Mouse (Mus musculus): ENCODE results near the gene Rilp.
"Not testable (repeated sequence)": the region's sequence is repeated elsewhere in the genome, so short reads cannot be mapped to it uniquely, and the experiment has no call there.

The Rilp gene

GRCm38 (mm10) chr11:75534286-75535033 is 24.6 kb downstream of the Rilp start:
- no peak for DNase-seq

GRCm38 (mm10) chr11:75535106-75535795 is 25.4 kb downstream of the Rilp start:
- DNase-seq = no peak

DNA sequence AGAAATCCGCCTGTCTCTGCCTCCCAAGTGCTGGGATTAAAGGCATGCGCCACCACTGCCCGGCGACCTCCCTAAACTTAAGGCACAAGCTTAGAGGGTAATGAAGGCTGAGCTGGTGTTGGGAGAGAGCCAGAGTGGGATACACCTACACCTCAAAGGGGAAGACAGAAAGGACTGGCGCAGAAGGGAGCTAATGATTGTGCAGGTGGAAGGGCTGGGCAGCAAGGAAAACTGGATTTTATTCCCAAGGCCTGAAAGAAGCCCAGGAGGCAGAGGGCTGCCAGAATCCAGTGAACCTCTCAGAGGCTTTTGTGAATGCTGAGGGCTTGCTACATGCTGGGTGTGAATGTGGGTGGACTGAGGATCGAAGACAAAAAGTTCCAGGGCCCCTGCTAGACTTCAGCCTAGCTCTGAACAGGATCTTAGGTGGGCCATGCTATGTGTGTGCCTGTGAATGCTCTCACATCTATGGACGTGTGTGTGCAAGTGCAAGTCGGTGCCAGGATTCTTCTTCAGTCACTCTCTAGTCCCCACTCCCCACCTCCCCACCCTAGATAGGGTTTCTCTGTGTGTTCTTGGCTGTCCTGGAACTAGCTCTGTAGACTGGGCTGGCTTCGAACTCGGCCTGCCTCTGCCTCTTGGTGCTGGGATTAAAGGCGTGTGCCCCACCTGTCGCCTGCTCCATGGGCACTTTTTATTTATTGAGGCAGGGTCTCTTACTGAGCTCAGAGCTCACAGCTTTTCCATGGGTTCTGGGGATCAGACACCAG is 26.5 kb downstream of the Rilp start:
- no peak for DNase-seq

- DNase-seq = no peak
These were observed 27.1 kb downstream of the Rilp start for GRCm38 (mm10) chr11:75537025-75537414.

DNA sequence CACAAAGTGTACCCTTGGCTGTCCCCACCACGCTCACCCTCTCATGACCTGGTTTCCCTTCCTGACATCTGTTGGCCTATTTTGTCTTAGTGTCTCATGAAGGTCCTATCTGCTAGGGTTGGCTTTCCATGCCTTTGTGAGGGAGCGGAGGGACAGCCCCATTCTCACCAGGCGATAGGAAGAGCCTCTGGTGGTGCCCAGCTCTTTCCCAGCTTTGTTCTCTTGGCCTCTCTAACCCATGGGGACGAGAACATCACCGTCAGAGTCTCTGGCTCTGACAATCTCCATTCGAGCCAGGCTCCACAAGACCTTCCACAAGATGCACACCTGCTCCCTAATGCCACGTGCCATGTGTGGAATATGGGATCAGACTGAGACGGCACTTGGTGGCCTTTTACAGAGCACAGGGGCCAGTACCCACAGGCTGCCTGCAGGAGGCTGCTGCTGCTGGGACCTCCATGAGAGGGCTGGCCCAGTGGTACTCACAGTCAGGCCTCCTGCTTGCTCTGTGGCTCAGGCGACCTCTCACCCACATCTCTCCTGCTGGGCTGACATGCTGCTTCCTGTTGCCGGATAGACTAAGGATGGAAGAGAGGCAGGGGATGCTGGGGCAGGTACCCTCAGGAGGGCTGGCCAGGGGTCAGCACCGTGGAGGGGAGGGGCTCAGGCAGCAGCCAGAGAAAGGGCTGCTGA is 27.7 kb downstream of the Rilp start:
- DNase-seq = peak; percentile 50

GRCm38 (mm10) chr11:75538184-75538969 is 28.5 kb downstream of the Rilp start:
- DNase-seq = no peak

DNA sequence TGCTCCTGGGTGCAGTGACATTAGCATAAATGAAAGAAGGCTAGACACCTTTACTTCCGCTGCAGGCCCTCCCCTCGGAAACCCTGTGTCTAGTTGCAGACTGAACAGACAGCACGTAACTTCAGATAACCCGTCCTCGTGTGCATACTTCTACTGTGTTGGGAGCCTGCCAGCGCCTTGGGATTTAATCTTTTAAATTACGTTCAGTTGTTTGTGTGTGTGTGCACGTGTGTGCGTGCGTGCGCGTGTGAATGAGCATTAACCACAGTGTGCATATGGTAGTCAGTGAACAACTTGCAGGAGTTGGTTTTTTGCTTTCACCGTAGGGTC is 29.0 kb downstream of the Rilp start:
- DNase-seq = no peak

GRCm38 (mm10) chr11:75540209-75540608 is 30.3 kb downstream of the Rilp start:
- DNase-seq = no peak

DNA sequence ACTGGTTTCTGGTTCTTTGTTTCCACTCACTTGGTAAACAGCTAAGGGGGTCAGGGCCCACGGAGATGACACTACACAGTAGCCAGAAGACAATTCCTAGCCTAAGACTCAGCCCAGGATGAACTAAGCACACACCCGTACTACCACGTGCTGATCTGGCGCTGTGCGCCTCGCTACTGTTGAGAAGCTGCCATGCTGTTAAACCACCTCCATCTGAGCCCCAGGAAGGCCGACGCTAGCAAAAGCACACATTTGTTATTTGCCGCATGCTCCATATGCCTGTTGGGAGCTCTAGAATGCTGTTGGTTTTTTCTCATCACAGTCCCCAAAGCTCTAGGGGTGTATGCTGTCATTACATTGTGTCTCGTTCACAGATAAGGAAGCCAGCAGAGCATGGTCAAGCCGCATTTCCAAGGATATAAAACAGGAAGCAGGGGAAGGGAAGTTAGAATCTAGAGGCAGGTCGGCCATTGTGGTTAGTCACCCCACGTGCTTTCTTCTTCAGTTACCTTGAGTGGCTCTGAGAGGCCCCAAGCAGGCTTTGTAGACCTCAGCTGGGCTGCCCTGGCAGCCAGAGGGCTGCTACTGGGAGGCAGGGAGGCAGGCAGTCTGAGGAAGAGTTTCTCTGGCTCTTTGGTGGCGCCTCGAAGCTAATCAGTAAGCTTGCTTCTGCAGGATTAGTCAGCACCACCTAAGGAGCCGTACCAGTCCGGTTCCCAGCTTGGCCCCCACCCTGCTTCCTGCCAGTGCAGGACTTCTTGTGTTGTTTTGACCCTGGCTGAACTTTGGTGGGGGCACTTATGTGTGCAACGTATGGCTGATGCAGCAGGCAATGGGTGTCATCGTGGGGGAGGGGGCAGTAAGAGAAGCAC is 31.1 kb downstream of the Rilp start:
- no peak for DNase-seq

- DNase-seq = no peak
These were observed 34.8 kb downstream of the Rilp start for GRCm38 (mm10) chr11:75544713-75545112.

GRCm38 (mm10) chr11:75546057-75546456 is 36.2 kb downstream of the Rilp start:
- DNase-seq = no peak

DNA sequence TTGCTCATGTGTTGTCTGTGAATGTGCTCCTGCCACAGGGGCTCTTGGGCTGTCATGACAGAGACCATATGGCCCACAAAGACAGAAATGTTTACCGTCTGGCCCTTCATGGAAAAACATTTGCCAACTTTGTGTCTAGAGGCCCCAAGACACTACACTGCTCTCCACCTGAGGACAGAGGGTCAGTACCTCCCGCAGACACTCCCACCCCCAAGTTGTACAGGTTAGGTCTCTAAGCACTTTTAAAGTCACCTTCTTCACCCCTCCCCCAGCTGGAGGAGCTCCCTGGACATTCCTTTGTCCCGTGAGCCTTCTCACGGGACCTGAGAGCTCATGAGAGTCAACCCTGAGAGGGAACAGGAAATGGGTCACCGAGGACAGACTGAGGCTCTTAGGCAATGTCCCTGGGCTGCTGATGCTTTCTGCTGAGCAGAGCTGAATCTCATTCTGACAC is 39.8 kb downstream of the Rilp start:
- DNase-seq = peak; percentile 63

- DNase-seq = peak; percentile 83
These were observed 40.5 kb downstream of the Rilp start for GRCm38 (mm10) chr11:75550200-75550946.

GRCm38 (mm10) chr11:75551321-75551720 is 41.4 kb downstream of the Rilp start:
- no peak for DNase-seq

DNA sequence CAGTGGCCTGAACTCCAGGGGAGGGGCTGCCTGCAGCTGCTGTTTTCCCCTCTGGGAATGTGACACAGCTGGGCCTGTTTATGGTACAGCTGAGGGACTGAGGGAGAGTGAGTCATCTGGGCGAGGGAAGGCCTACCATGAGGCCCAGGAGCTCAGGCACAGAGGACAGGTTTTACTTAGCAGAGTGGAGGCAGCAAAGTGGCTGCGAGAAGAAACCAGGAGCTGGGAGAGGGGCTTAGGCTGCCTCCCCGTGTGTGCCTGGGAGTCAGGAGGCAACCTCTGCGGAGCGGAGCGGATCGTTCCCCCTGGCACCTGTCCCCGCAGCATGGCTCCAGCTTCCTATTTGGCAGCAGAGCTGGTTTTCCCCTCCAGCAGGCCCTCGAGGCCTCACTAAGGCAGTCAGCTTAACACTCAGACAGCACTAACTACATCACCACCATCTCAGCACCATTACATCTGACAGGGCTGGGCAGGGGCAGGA is 42.1 kb downstream of the Rilp start:
- DNase-seq = peak; percentile 73

GRCm38 (mm10) chr11:75552906-75553482 is 43.1 kb downstream of the Rilp start:
- DNase-seq = no peak

GRCm38 (mm10) chr11:75556006-75556405 is 46.1 kb downstream of the Rilp start:
- not testable (repeated sequence) for DNase-seq

DNA sequence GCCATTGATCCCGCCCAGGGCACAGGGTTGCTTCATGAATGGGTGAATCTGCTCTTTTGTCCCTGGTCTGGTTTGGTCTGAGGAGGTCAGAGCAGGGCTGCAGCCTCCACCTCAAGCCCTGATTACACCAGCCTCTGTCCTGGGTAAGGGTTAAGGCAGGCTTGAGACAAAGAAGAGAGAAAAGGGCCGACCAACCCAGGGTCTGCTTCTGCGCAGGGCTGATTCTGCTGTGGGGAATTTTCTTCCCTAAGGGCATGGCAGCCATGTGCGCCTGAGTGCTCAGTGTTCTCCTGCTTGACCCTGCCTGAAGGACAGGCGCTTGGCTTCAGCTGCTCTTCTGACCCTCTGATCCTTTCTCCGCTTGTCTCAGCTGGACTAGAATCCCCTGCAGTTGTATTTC is 47.2 kb downstream of the Rilp start:
- DNase-seq = no peak

DNA sequence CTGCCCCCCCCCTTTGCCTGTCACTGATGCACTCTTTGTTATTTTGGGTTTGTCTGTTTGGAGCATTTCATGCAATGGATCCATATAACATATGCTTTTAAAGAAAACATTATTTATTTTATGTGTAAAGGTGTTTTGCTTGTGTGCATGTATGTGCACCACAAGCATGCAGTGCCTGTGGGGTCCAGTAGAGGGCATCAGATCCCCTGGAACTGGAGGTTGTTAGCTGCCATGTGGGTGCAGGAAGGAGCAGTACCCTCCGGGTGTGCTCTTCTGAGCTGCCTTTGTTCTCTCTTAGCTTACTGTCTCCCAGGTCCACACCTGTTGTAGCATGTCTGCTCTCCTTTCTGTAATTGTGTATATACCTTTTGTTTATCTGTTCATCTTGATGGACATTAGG is 48.2 kb downstream of the Rilp start:
- no peak for DNase-seq

Data from lung, postnatal 10 days (tissue).